Mouse (Mus musculus) cerebellum, postnatal 10 days (tissue): ENCODE data around the gene Gid4.

Experiments used
- DNase-seq, 2 experiments: peaks; one replicate each; pipeline ENCODE4 v3.0.0; 2021; ENCODE audit warnings: mixed read lengths in 2 of 2

Gene Gid4

DNA sequence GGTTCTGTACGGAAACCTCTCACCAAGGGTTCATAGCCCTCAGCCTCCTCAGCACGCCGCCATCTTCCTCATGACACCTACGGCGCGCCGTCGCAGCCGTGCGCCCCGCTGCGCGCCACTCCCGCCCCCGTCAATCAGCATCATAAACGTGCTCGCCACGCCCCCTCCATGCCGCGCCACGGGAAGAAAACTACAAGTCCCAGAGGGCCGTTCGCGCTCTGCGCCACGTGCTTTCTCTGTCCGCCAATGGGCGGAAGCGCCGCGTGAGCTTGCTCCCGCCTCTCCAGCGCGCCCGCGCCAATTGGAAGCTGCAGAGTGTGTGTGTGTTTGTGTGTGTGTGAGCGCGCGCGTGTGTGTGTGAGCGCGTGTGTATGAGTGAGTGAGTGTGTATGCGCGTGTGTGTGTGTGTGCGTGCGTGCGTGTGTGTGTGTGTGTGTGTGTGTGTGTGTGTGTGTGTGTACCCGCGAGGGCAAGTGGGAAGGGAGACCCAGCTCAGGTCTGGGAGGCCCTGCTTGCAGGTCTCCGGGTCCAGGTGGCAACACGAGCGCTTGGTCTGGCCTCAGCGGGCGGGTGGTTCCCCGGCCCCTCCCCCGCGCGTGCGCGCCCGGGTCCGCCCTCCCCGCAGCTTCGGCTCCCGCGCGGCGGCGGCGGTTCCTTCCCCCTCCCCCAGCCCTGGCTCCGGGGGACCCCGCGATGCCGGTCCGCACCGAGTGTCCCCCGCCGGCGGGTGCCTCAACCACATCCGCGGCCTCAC is at the start of gene Gid4:
Gid4 (plus strand) TSS at position 183 of the 754 bp plus-strand sequence.
- peak; percentile 99 for DNase-seq

DNA sequence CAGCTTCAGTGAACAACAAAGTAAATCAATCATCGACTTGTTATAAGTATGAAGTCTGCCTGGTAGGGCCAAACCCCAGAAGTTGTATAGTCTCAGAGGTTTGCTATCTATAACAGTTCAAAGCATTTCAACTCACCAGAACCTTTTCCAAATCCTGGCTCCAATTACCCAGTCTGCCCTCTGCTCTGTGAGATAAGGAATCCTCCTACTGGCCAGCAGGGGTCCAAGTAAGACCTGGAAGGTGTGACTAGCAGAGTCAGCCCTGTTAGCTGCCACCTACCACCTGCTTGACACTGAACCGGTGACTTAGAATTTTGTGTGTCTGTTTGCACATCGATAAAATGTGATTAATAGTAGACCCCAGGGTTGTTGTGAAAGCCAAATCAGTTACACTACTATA is 49.7 kb upstream of the Gid4 start:
- no peak for DNase-seq

- no peak for DNase-seq
Measured at GRCm38 (mm10) chr11:60368909-60369308, 48.0 kb upstream of the Gid4 start.

DNA sequence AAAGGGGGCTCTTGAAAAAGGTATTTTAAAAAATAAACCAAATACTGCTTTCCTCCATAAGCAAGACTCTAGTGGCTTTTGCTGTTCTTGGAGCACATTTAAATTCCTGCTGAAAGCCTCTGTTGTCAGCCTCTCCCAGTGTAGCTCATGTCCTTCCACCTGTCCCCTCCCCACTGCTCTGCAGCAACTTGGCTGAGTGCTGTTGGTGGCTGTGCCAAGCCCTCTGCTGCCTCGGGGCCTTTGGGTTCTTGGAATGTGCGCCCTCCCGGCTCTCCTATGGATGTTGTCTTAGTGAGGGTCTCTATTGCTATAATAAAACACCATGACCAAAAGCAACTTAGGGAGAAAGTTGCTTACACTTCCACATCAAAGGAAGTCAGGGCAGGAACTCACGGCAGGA is 47.5 kb upstream of the Gid4 start:
- peak; percentile 68 to 79 for DNase-seq

- DNase-seq: no peak
Measured at GRCm38 (mm10) chr11:60370431-60370830, 46.5 kb upstream of the Gid4 start.

- no peak for DNase-seq
Measured at GRCm38 (mm10) chr11:60374481-60374880, 42.5 kb upstream of the Gid4 start.

- no peak for DNase-seq
Measured at GRCm38 (mm10) chr11:60383518-60383917, 33.4 kb upstream of the Gid4 start.

DNA sequence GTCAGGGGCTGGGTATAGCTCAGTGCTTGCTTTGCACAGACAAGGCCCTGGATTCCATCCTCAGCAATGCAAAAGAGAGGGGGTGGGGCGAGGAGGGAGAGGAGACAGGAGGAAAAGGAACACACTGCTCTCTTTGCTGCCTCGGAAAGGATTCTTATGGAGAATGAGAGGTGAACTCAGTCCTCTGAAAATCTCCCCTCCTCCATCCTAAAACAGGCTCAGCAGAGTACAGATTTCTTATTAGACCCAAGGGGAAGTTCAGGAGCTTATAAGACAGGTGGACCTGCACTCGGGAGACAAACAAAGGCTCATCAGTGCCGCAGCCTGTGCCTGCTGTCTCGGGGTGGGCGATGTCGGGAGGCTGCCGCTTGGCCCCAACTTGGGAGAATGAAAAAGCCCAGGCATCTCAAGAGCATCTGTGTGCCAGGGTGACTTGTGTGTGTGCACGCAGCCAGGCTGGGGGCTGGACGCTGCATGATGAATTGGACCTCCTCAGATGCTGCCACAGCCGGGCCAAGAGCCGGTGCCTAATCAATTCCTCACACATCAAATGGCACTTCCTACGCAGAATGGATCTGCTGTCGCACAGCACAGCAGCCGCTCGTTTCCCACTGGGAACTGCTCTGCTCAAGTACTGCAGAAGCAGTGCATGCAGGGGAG is 32.1 kb upstream of the Gid4 start:
- DNase-seq: peak; percentile 68 to 73

GRCm38 (mm10) chr11:60385946-60386345 is 31.0 kb upstream of the Gid4 start:
- peak; percentile 55 to 58 for DNase-seq

- DNase-seq: no peak
Measured at GRCm38 (mm10) chr11:60387944-60388343, 29.0 kb upstream of the Gid4 start.

- DNase-seq: no peak
Measured at GRCm38 (mm10) chr11:60391346-60391745, 25.6 kb upstream of the Gid4 start.

GRCm38 (mm10) chr11:60396546-60396945 is 20.4 kb upstream of the Gid4 start:
- peak; percentile 67 to 77 for DNase-seq

DNA sequence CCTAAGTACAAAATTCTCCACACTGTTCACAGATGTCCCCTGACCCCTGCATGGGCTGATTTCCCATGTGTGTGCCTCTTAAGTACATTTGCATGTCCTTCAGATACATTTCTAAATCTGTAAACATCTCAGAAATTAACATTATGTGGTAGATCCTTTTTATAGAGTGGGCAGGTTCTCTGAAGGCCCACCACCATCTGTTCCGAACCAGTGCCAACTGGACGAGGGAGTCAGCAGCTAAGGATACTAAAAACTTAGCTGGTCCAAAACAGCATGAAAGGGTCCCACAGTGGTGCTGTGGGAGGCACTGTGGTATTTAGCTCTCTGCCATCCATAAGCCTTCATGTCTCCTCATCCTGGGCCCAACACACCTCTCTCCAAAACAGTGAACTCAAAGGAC is 19.8 kb upstream of the Gid4 start:
- peak; percentile 46 to 58 for DNase-seq

DNA sequence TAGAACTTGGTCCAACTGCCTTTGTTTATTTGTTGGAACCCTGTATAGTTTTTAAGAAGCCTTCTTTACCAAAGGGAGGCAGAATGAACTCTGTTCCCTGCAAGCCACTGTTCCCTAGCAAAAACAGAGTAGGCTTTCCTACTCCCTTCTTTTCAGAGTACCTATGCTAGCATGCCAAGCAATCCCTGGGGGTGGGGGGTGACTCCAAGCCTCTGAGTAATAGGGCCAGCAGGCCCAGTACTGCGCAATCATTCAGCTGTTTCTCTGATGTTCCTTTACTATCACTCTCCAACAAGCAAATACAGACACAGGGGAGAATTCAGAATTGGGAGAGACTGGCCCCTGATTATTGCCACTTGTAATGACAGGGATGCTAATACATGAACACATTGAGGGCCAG is 10.3 kb upstream of the Gid4 start:
- no peak for DNase-seq

- DNase-seq: peak; percentile 87 to 95
Measured at GRCm38 (mm10) chr11:60412173-60412572, 4.8 kb upstream of the Gid4 start.

GRCm38 (mm10) chr11:60412921-60413320 is 4.0 kb upstream of the Gid4 start:
- no peak for DNase-seq

DNA sequence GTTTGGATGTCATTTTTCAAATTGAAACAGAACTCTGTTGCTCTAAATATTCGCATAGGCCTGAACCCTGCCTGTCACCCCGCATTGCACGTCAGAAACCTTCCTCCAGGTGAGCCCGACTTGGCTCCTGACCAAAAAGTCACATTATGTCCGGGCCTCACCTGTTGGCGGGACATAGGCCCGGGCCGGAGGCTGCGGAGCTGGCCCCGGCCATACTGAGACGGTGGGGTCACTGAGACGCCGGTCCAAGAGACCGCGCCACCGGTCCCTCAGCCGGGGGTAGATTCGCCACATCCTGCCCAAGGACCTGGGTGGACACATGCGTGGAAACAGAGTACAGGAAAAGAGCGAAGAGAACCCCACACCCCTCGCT is 369 bp upstream of the Gid4 start:
- DNase-seq: no peak

- DNase-seq: peak in 1 of 2 experiments; percentile 66
Measured at GRCm38 (mm10) chr11:60417717-60418472, 950 bp downstream of the Gid4 start, which contains the start of gene Atpaf2. TSS of gene Atpaf2 (minus strand) at chr11:60418457.

GRCm38 (mm10) chr11:60418473-60418803 is 1.5 kb downstream of the Gid4 start:
- DNase-seq: no peak

GRCm38 (mm10) chr11:60422046-60422668 is 5.2 kb downstream of the Gid4 start:
- peak; percentile 22 to 46 for DNase-seq

- no peak for DNase-seq
Measured at GRCm38 (mm10) chr11:60423006-60423405, 6.1 kb downstream of the Gid4 start.

DNA sequence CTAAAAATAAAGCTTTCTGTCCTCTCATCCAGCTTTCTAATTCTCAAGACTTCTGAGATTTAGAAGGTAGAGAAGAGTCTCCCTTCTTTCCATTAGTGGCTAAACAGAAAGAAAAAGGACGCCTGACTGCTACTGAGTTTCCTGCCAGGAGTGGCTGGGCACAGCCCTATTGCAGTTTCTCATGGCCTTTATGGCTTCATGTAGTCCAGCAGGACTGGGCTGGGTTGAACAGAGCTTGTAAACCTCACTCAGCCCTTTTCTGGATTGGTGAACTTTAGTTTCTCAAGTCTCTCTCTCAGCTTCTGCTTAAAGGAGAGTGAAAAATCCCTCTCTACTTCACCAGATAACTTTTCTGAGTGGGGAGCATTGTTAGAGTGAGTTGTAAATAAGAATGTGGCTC is 9.5 kb downstream of the Gid4 start:
- no peak for DNase-seq

DNA sequence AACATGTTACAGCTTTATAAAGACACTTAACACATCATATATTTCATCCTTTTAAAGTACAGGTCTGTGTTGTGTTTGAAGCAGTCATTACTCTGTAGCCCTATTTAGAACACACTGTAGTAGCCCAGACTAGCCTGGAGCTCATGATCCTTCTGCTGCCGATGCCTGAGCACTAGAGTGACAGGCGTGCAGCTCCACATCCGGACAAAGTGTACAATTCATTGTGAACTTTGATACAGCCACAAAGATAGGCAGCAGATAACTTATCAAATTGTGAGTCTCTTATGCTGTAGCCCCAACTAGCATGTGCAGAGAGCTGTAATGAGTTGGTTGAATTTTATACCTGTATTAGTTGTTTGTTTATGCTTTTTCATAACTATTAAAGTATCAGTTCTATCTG is 10.7 kb downstream of the Gid4 start:
- no peak for DNase-seq
